Mouse (Mus musculus): Measurements from ENCODE around the gene Lekr1.

DNA sequence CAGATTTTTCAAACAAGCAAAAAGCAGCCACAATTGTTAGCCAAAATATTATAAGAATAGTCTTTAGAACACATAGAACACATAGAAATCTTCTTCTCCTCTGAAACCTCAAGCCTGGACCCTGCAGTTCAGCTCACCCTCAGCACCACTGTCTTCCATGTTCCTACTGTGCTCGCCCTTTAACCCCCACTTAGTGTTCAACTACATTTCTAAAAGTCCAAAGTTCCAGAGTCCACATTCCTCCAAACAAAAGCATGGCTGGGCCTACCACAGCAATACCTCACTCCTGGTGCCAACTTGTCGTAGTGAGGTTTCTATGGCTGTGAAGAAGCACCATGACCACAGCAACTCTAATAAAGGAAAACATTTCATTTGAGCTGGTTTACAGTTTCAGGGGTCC is 128.7 kb downstream of the Lekr1 start:
- TF ChIP-seq POLR2A (IDR thresholded peaks at IDR 0.05; ENCODE audit: insufficient read depth, low read depth, low read length) (no peak), CTCF (IDR thresholded peaks at IDR 0.05; ENCODE audit: insufficient read depth, low read depth, low read length) (no peak)

Data from olfactory bulb, adult 2 months (tissue).